Mouse (Mus musculus) kidney, embryonic 14.5 days (tissue): ENCODE results near the gene Fam216a. TPM values are rescaled to one million over a fixed set of nuclear protein-coding genes. Genes with fewer than 3 reads are reported as not detected.

Experiments
- ATAC-seq: fragments of 200-750 bp; cut with Nextera tagmentation; 2 replicates; pipeline ENCODE4 v1.8.0; 2017; ENCODE audit warnings: moderate number of reproducible peaks, mild to moderate bottlenecking, moderate TSS enrichment, moderate library complexity; ENCODE audit not compliant: low FRiP score, low TSS enrichment
- H3K27ac ChIP-seq: fragments of 300-500 bp; sonication (generic); 2 replicates; pipeline ENCODE4 v1.5.1; 2014; ENCODE audit warnings: low read depth, mild to moderate bottlenecking, low read length, moderate library complexity, mixed read lengths
- H3K27me3 ChIP-seq: fragments of 300-500 bp; sonication (generic); 2 replicates; pipeline ENCODE4 v1.6.1; 2014; ENCODE audit warnings: mild to moderate bottlenecking, low read length; ENCODE audit not compliant: control insufficient read depth, insufficient read depth
- H3K36me3 ChIP-seq: fragments of 300-500 bp; sonication (generic); 2 replicates; pipeline ENCODE4 v1.6.1; 2014; ENCODE audit warnings: low read length, mixed read lengths; ENCODE audit not compliant: control insufficient read depth, insufficient read depth
- H3K4me1 ChIP-seq: fragments of 300-500 bp; sonication (generic); 2 replicates; pipeline ENCODE4 v1.6.1; 2014; ENCODE audit warnings: low read length, mixed read lengths; ENCODE audit not compliant: control insufficient read depth, insufficient read depth
- H3K4me2 ChIP-seq: fragments of 300-500 bp; sonication (generic); replicated peaks from 2 replicates; pipeline ENCODE4 v1.6.1; 2014; ENCODE audit warnings: low read depth, mild to moderate bottlenecking, low read length
- H3K4me3 ChIP-seq: fragments of 300-500 bp; sonication (generic); 2 replicates; pipeline ENCODE4 v1.5.1; 2014; ENCODE audit warnings: mild to moderate bottlenecking, low read length
- H3K9ac ChIP-seq: fragments of 300-500 bp; sonication (generic); 2 replicates; pipeline ENCODE4 v1.6.1; 2014; ENCODE audit warnings: low read depth, mild to moderate bottlenecking, low read length, moderate library complexity
- H3K9me3 ChIP-seq: fragments of 300-500 bp; sonication (generic); 2 replicates; pipeline ENCODE4 v1.6.1; 2016; ENCODE audit warnings: low read length; ENCODE audit not compliant: control insufficient read depth
- WGBS: fragments of 180-500 bp; shearing (Covaris S2); extraction: QIAGEN DNeasy Blood & Tissue Kit; methylation state at CpG from one replicate; pipeline ENCODE4 v1.1.7; 2014; 5-methylcytosine and 5-hydroxymethylcytosine counted together
- polyA plus RNA-seq: library from polyadenylated mRNA; unstranded; fragments of >200 nt; fragmentation: Nextera tagmentation; extraction: Ambion mirVana; gene quantifications from 2 replicates; pipeline ENCODE4 v1.2.1, GENCODE M21; 2014

Fam216a gene
- polyA plus RNA-seq, 1 experiment from 2014 or later = 73.6 TPM

GRCm38 (mm10) chr5:122342874-122343273, 29.3 kb downstream of the Fam216a start:
- ATAC-seq = no peak
- Histone ChIP-seq H3K9me3 (no peaks in the 10 kb centered on the region), H3K36me3 (no peaks in the 10 kb centered on the region), H3K27me3 (no peaks in the 10 kb centered on the region), H3K4me1 (no peaks in the 10 kb centered on the region), H3K4me2 (no peak overlapping the region), H3K9ac (no peak overlapping the region), H3K27ac (no peak overlapping the region), H3K4me3 (no peak overlapping the region)
- WGBS = 83% methylated on average over 1 of the region's 1 CpGs

GRCm38 (mm10) chr5:122336554-122337294, 35.4 kb downstream of the Fam216a start:
- no peak overlapping the region for H3K27ac ChIP-seq
- H3K9ac ChIP-seq = no peak overlapping the region
- H3K9me3 ChIP-seq = no peaks in the 10 kb centered on the region
- no peaks in the 10 kb centered on the region for H3K27me3 ChIP-seq
- no peaks in the 10 kb centered on the region for H3K4me1 ChIP-seq
- no peak overlapping the region for H3K4me2 ChIP-seq
- no peak for ATAC-seq
- no peaks in the 10 kb centered on the region for H3K36me3 ChIP-seq
- no peak overlapping the region for H3K4me3 ChIP-seq
- 92% methylated on average over 7 of the region's 7 CpGs for WGBS

GRCm38 (mm10) chr5:122334682-122335081, 37.5 kb downstream of the Fam216a start:
- Histone ChIP-seq H3K4me1 (no peaks in the 10 kb centered on the region), H3K27me3 (no peaks in the 10 kb centered on the region), H3K27ac (no peak overlapping the region), H3K9me3 (no peaks in the 10 kb centered on the region), H3K36me3 (no peaks in the 10 kb centered on the region), H3K4me3 (no peak overlapping the region), H3K9ac (no peak overlapping the region), H3K4me2 (no peak overlapping the region)
- no peak for ATAC-seq
- WGBS = 91% methylated on average over 2 of the region's 3 CpGs

GRCm38 (mm10) chr5:122330269-122330668, 41.9 kb downstream of the Fam216a start:
- Histone ChIP-seq H3K4me1 (no peaks in the 10 kb centered on the region), H3K9ac (no peak overlapping the region), H3K36me3 (peaks cover 11% of the 10 kb centered on the region; the same call in 1 of the 2 replicates), H3K4me3 (no peak overlapping the region), H3K27ac (no peak overlapping the region), H3K27me3 (no peaks in the 10 kb centered on the region), H3K4me2 (no peak overlapping the region), H3K9me3 (no peaks in the 10 kb centered on the region)
- no peak for ATAC-seq
- 79% methylated on average over 4 of the region's 4 CpGs for WGBS

GRCm38 (mm10) chr5:122327283-122327682, 44.9 kb downstream of the Fam216a start:
- no peak overlapping the region for H3K4me3 ChIP-seq
- WGBS = 79% methylated on average over 3 of the region's 3 CpGs
- ATAC-seq = no peak
- peaks cover 29% of the 10 kb centered on the region; the same call in 1 of the 2 replicates for H3K36me3 ChIP-seq
- H3K9me3 ChIP-seq = no peaks in the 10 kb centered on the region
- no peak overlapping the region for H3K4me2 ChIP-seq
- H3K27ac ChIP-seq = no peak overlapping the region
- H3K27me3 ChIP-seq = no peaks in the 10 kb centered on the region
- H3K9ac ChIP-seq = no peak overlapping the region
- H3K4me1 ChIP-seq = no peaks in the 10 kb centered on the region

GRCm38 (mm10) chr5:122325477-122325876, 46.7 kb downstream of the Fam216a start:
- H3K36me3 ChIP-seq = peaks cover 44% of the 10 kb centered on the region
- no peaks in the 10 kb centered on the region for H3K9me3 ChIP-seq
- WGBS = 92% methylated on average over 8 of the region's 8 CpGs
- H3K27me3 ChIP-seq = no peaks in the 10 kb centered on the region
- H3K4me3 ChIP-seq = no peak overlapping the region
- no peak overlapping the region for H3K27ac ChIP-seq
- H3K4me2 ChIP-seq = no peak overlapping the region
- ATAC-seq = no peak
- no peak overlapping the region for H3K9ac ChIP-seq
- no peaks in the 10 kb centered on the region for H3K4me1 ChIP-seq

GRCm38 (mm10) chr5:122324608-122325431, 47.3 kb downstream of the Fam216a start:
- H3K9me3 ChIP-seq = no peaks in the 10 kb centered on the region
- peaks cover 47% of the 10 kb centered on the region for H3K36me3 ChIP-seq
- no peak overlapping the region for H3K4me3 ChIP-seq
- H3K4me1 ChIP-seq = no peaks in the 10 kb centered on the region
- H3K9ac ChIP-seq = no peak overlapping the region
- H3K27ac ChIP-seq = no peak overlapping the region
- H3K4me2 ChIP-seq = no peak overlapping the region
- no peak for ATAC-seq
- no peaks in the 10 kb centered on the region for H3K27me3 ChIP-seq
- 89% methylated on average over 23 of the region's 23 CpGs for WGBS

- no peak for ATAC-seq
- H3K9me3 ChIP-seq = no peaks in the 10 kb centered on the region
- H3K36me3 ChIP-seq = peaks cover 47% of the 10 kb centered on the region
- no peak overlapping the region for H3K4me2 ChIP-seq
- no peaks in the 10 kb centered on the region for H3K4me1 ChIP-seq
- H3K4me3 ChIP-seq = no peak overlapping the region
- no peak overlapping the region for H3K9ac ChIP-seq
- WGBS = 86% methylated on average over 8 of the region's 8 CpGs
- no peak overlapping the region for H3K27ac ChIP-seq
- H3K27me3 ChIP-seq = no peaks in the 10 kb centered on the region
Observed at GRCm38 (mm10) chr5:122323523-122323922, 48.6 kb downstream of the Fam216a start.

- H3K4me2 ChIP-seq = no peak overlapping the region
- WGBS = 45% methylated on average over 12 of the region's 12 CpGs
- H3K4me1 ChIP-seq = peaks cover under 1% of the 10 kb centered on the region; the same call in 1 of the 2 replicates
- no peaks in the 10 kb centered on the region for H3K27me3 ChIP-seq
- peak; percentile 75 for ATAC-seq
- H3K9me3 ChIP-seq = no peaks in the 10 kb centered on the region
- no peak overlapping the region for H3K27ac ChIP-seq
- peaks cover 45% of the 10 kb centered on the region for H3K36me3 ChIP-seq
- H3K9ac ChIP-seq = no peak overlapping the region
- H3K4me3 ChIP-seq = no peak overlapping the region
Observed at GRCm38 (mm10) chr5:122320205-122320781, 51.9 kb downstream of the Fam216a start.
